Mouse (Mus musculus) right cerebral cortex, postnatal 25 days (tissue): ENCODE data around the gene Cyp26c1.

Experiments used
- DNase-seq: peaks from one replicate; pipeline ENCODE4 v3.0.0; 2022

Cyp26c1 gene

DNA sequence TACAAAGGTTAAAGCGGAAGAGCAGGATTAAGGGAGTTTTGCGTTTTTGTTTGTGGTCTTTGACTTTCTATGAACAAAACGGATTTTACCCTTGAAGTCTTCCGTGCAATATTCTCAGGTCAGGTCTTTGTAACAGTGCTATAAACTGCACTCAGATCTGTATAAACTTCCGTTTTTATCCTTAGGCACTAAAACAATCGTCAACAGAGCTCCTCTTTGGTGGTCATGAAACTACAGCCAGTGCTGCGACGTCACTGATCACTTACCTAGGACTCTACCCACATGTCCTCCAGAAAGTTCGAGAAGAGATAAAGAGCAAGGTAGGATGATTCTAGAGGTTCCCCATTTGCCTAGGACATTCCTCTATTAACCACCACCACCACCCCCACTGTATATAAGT, 14.3 kb downstream of the Cyp26c1 start:
- DNase-seq: no peak

DNA sequence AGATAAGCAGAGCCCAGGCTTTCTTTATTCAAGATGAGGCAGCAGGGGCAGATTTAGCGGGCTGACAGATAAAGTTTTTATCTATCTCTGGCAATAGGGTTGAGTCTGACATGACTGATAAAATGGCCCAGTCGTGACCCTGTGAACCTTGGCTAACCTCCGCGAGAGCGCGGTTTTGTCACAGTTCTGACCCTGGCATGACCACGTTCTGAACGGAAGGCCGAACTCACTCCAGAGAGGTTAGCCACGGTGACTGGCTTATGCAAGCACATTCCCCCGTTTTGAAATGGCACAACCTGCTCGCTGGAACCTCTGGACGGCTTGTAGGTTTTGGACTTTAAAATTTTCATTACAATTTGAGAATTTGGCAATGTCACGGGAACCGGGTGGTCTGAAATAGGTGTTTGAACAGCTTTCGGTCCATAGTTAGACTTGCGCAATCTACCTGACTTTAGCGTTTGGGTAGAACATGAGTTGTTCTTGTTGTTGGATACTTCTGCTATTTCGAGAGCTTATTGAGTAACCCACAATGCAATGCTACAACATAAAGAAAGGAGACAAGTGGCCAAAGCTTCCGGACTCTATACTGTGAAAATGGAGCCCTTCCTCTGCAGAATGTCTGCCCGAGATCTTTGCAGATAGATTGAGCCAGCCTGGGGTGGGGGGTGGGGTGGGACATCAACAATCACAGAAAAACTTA, 17.1 kb downstream of the Cyp26c1 start:
- no peak for DNase-seq

DNA sequence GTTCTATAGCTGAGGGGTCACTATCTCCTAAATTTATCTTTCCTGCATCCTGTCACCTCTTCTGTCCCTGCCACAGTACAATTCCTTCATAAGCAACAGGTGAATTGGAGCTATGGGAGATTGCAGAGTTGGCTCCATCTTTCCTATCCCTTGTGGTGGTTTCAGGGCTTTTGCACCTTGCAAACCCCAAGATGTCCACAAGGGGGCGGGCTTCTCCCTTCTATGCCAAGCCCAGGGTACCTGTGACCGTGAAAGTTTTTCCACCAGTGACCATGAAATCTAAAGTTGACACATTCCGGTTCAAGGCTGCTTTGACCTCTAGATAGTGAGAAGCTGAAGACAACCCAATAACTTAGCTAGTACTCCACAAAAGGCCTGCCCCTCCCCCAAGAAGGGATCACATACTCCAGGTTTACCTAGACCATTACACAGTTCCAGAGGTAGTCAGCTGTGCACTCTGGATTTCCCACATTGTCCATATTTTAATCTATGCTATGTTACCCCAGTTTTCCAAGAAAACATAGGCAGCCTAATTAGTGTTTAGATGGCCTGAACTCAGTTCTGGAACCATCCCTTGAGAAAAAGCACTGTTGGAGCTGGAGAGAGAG, 18.6 kb downstream of the Cyp26c1 start:
- DNase-seq: peak; percentile 65

DNA sequence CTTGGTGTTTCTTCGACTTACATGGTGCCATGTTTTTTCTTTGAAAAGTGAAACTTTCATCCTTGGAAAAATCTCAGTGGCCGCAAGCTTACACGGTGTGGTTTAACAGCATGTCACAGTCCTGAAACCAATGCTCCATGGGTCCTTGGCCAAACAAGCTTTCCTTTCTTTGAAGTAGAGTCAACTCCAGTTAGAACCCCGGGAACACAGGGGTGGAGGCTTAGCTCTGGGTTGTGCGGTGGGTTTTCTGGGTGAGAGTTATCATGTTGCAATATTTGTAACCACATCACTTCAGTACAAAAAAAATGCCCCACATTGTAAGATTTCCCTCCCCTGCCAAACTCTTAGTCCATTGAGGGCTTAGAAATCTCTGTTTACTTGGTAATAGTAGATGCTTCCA, 20.3 kb downstream of the Cyp26c1 start:
- no peak for DNase-seq

DNA sequence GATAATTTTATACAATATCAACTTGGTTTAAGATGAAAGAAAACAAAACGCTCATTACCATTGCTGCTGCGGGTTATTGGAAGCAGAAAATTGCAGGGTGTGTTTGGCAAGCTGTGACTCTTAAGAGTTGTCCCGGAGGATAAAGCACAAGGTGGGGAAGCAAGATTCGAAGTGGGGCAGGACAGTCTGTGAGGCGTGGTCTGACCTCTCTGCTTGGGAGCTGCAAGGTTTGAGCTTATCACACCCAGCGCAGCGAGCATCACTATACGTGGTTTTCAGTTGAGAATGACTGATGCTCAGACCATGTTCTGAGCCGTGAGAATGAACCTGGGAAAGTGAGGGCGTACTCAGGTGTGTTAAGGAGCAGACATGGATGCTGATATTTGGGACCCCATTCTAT, 29.3 kb downstream of the Cyp26c1 start:
- no peak for DNase-seq

DNA sequence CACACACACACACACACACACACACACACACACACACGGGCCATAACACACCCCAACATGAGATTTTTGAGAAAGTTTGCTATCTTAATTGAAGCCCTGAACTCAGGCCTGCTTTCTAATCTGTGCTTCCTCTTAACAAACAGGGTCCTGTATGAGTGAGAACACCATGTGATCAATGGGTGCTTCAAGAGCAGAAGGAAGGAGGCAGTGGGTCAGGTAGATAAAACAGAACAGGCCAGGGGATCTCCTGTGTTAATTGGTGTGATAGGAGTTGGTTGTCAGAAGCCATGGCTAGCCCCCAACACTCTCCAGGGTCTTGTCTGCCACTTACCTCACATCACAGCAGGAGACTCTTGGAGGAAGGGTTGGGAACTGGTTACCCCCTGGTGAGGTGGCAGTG, 30.6 kb downstream of the Cyp26c1 start:
- DNase-seq: no peak

DNA sequence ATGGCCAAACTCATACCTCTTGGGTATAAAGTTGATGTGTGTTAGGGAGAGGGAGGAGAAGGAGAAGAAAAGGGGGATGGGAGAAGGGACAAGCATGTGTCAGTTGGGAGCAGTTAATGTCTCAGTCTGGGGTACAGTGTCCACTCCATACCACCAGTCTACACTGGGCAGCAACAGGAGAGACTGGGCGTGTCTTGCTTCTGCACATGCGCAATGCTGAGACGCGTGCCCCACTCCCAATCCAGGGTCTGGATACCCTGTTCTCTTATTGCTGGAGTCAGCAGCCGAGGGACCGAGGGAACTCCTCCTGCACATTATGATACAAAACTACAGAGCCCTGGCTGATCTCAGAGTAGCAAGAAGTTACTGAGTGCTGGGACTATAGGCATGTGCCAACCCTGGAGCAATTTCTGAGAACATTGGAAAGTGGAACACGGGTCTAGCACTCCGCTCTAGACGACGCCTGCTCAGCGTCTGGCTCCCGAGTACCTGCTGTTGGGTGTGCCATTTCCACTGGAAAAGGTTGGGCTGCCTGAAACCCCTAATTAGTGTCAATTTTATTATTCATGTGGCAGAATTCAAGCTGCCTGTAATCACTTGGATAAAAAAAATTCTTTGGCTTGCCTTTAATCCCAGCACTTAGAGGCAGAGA, 31.3 kb downstream of the Cyp26c1 start:
- no peak for DNase-seq

DNA sequence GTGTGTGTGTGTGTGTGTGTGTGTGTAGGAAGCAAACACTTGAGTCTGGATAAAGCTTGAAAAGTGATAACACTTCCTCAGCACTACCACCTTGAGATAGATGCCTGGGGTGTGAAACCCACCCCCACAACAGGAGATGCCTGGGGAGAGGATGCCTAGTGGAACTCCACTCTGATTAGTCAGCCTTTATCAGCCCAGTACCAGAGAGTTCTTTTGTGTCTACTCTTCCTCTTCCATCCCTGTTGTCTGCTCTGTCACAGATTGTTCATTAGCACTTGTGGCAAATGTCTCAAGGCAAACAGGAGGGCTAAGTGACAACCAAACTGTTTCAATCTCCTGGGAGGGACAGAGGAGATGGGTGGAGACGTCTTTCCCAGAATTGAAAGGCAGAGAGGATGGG, 33.8 kb downstream of the Cyp26c1 start:
- DNase-seq: no peak

DNA sequence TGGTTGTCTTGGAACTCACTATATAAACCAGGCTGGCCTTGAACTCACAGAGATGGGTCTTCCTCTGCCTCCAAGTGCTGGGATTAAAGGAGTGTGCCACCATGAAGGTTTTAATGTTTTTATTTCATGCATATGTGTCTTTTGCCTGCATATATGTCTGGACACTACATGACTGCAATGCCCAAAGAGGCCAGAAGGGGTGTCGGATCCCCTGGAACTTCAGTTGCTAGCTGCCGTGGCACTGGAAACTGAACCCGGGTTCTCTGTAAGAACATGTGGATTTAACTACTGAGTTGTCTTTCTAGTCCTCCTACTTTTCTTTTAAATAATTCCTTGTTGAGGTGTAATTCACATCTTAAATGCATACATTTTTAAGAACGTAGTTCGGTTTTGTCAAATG, 39.2 kb downstream of the Cyp26c1 start:
- DNase-seq: no peak

DNA sequence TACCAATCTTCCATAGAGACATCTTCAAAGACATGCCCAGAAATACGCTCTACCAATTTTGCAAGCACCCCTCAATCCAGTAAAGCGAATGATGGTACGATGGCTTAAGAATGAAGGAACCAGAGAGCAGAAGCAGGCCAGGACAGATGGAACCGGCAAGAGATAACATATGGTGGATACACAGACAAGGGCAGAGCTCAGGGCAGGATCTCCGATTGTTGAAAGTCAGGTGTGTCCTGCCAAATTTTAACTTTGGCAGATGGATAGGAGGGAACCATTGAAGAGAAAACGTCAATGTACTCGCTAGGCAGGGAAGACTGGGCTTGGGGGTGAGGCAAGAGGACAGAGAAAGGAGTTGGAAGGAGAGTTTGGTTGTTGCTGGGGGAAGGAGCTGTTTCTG, 41.2 kb downstream of the Cyp26c1 start:
- DNase-seq: no peak

DNA sequence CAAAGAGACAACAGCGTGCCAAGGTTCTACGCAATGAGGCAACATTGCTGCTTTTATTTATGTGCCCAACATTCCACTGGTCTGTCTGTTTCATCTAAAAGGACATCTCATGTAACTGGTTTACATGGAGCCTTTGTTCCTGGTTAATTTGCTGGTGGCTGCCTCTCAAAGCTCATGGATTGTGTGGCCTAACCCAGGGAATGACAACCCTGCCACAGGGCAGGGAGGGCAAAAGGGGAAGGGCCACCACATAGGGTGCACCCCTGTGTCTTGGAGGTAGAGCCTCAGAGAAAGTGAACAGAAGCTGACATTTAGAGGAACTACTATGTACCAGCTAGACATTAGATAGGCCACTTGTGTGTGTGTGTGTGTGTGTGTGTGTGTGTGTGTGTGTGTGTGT, 42.0 kb downstream of the Cyp26c1 start:
- DNase-seq: no peak

DNA sequence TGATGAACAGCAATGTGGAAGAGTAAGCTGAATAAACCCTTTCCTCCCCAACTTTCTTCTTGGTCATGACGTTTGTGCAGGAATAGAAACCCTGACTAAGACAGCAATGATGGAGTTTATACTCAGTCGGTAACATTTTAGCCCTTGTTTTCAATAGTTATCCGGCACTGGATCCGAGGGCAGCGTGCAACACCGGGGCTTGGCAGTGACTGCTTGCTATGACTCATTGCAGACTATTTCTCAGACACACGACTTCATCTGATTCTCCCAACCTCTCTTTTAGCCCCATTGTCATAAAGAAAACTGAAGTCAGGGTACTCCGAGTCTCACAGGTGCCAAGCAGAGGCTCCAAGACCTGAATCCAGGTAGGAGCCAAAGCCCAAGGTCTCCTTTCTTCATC, 50.0 kb downstream of the Cyp26c1 start:
- no peak for DNase-seq

DNA sequence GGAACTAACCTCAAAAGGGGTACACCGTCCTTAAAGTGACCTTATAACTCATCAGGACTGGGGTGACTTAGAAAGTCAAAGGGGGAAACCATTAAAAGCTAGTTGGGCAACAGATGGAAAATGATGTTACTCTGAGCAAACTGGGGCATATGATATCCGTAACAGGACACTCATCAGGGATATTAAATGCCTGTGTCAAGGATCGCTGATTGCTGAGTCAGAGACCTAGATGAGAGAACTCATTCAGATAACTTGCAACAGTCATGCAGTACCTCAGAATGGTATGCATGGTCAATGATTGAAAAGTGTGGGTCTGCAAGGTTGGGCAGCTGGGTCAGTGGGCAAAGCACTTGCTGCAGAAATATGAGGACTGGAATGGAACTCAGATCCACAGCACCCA, 53.2 kb downstream of the Cyp26c1 start:
- DNase-seq: no peak

DNA sequence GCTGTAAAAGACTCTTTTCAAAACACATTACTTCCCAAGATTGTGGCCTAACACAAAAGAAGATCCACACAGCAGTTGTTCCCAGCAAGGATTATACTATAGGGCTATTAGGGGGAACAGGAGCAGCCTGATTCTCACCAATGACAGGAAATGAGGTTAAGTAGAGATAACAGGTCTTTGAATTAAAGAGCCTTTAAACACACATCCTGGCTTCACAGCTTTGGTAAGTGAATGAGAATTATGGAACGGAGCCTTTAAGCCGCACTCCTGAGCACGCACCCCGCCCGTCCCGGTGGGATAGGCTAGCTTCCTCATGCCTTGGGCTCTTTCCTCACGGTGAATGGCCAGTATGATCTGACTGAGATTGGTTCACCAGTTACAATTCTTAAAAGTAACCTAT, 54.7 kb downstream of the Cyp26c1 start:
- no peak for DNase-seq
